Mouse (Mus musculus): Measurements from ENCODE around the gene Olfr384.
"Not testable (repeated sequence)": the region's sequence is repeated elsewhere in the genome, so short reads cannot be mapped to it uniquely, and the experiment has no call there.

The Olfr384 gene

GRCm38 (mm10) chr11:73598294-73598693 lies at the start of gene Olfr384:
Gene Olfr384, plus strand, starts transcription at chr11:73598594.
- DNase-seq (ENCODE audit: low read depth, low spot score): no peak

- no peak for DNase-seq (ENCODE audit: low read depth, low spot score)
Observed at GRCm38 (mm10) chr11:73579871-73580270, 18.5 kb upstream of the Olfr384 start.

- DNase-seq (ENCODE audit: low read depth, low spot score): not testable (repeated sequence)
Observed at GRCm38 (mm10) chr11:73583188-73583587, 15.2 kb upstream of the Olfr384 start.

- DNase-seq (ENCODE audit: low read depth, low spot score): no peak
Observed at GRCm38 (mm10) chr11:73592908-73593307, 5.5 kb upstream of the Olfr384 start, which contains the start of gene Olfr385. Gene Olfr385, minus strand, starts transcription at chr11:73593008.
